19 mouse cellular contexts compared by ENCODE assay signal in genomic region chr17:51903885-51904284, GRCm38 (mm10).
DNase-seq lines count a peak whose midpoint lies in the region; ATAC-seq and TF ChIP-seq lines count a peak whose summit lies in the region.
"Had no signal": no experiment of that assay in that cellular context is flagged by ENCODE, and none has a peak within 500 bp of the region (broad histone marks: within the 10 kb centered on the region; RNA-seq: fewer than 3 reads in every experiment).

No protein-coding gene starts in this region.

- peak; percentile 36 for DNase-seq in lung, postnatal 25 days (ENCODE audit: low spot score)
- no peak for DNase-seq in lung, adult 2 months
- peak; percentile 82 to 86 for DNase-seq in spleen, postnatal 36 days (ENCODE audit: low spot score in 2 of 2)
- no peak for DNase-seq in adrenal gland, postnatal 4 days (ENCODE audit: low spot score in 2 of 2)
- no peak for DNase-seq in kidney, adult 9 months
- DNase-seq: cerebellum, adult 11-12 months; embryo, embryonic 11 days; gastrocnemius, postnatal 14 days; kidney, adult 8-10 months; lung, postnatal 10 days had no signal

- 36% methylated on average over 3 of the region's 3 CpGs for WGBS in lung, adult 2 months
- 72% methylated on average over 3 of the region's 3 CpGs for WGBS in midbrain, embryonic 15.5 days
- WGBS in forebrain, embryonic 13.5 days, result 72% methylated on average over 3 of the region's 3 CpGs

- TF ChIP-seq POLR2A in lung, adult 2 months (IDR thresholded peaks at IDR 0.05; ENCODE audit: borderline replicate concordance, extremely low read depth, low read depth, low read length), result no peak

- ATAC-seq in megakaryocyte progenitor cell, adult 5-6 weeks (replicated peaks; ENCODE audit: poor library complexity), result peak; percentile 64
- ATAC-seq in midbrain, embryonic 15.5 days (replicated peaks), result no peak
- ATAC-seq in forebrain, embryonic 13.5 days, result no peak
- ATAC-seq: liver, embryonic 12.5 days; midbrain, embryonic 13.5 days had no signal

- H3K36me3 ChIP-seq in midbrain, embryonic 15.5 days (replicated peaks), result no peaks in the 10 kb centered on the region
- no peaks in the 10 kb centered on the region for H3K36me3 ChIP-seq in forebrain, embryonic 13.5 days (ENCODE audit: poor library complexity, severe bottlenecking)
- H3K36me3 ChIP-seq: heart, embryonic 13.5 days; hindbrain, embryonic 13.5 days; liver, embryonic 12.5 days; midbrain, embryonic 13.5 days; neural tube, embryonic 12.5 days had no signal

- no peak overlapping the region for H3K9ac ChIP-seq in midbrain, embryonic 15.5 days
- no peak overlapping the region for H3K9ac ChIP-seq in forebrain, embryonic 13.5 days
- H3K9ac ChIP-seq: heart, embryonic 13.5 days; hindbrain, embryonic 13.5 days; liver, embryonic 12.5 days; midbrain, embryonic 13.5 days; neural tube, embryonic 12.5 days had no signal

- H3K9me3 ChIP-seq in midbrain, embryonic 15.5 days, result no peaks in the 10 kb centered on the region
- no peaks in the 10 kb centered on the region for H3K9me3 ChIP-seq in forebrain, embryonic 13.5 days (replicated peaks)
- H3K9me3 ChIP-seq: heart, embryonic 13.5 days; hindbrain, embryonic 13.5 days; liver, embryonic 12.5 days; midbrain, embryonic 13.5 days; neural tube, embryonic 12.5 days had no signal

- no peaks in the 10 kb centered on the region for H3K4me1 ChIP-seq in lung, adult 2 months (ENCODE audit: control insufficient read depth, insufficient read depth, low read length)
- no peaks in the 10 kb centered on the region for H3K4me1 ChIP-seq in midbrain, embryonic 15.5 days
- no peaks in the 10 kb centered on the region for H3K4me1 ChIP-seq in forebrain, embryonic 13.5 days
- H3K4me1 ChIP-seq: heart, embryonic 13.5 days; hindbrain, embryonic 13.5 days; liver, embryonic 12.5 days; midbrain, embryonic 13.5 days; neural tube, embryonic 12.5 days had no signal

- H3K4me2 ChIP-seq in midbrain, embryonic 15.5 days, result no peak overlapping the region
- no peak overlapping the region for H3K4me2 ChIP-seq in forebrain, embryonic 13.5 days
- H3K4me2 ChIP-seq: heart, embryonic 13.5 days; hindbrain, embryonic 13.5 days; liver, embryonic 12.5 days; midbrain, embryonic 13.5 days; neural tube, embryonic 12.5 days had no signal

- no peak overlapping the region for H3K27ac ChIP-seq in midbrain, embryonic 15.5 days
- H3K27ac ChIP-seq in forebrain, embryonic 13.5 days, result no peak overlapping the region
- H3K27ac ChIP-seq: heart, embryonic 13.5 days; hindbrain, embryonic 13.5 days; layer of hippocampus, adult 2 months; liver, embryonic 12.5 days; midbrain, embryonic 13.5 days; neural tube, embryonic 12.5 days had no signal

- TF ChIP-seq CTCF in lung, adult 2 months (IDR thresholded peaks at IDR 0.05; ENCODE audit: insufficient read depth, low read length), result no peak

- H3K27me3 ChIP-seq in midbrain, embryonic 15.5 days (replicated peaks), result no peaks in the 10 kb centered on the region
- H3K27me3 ChIP-seq in forebrain, embryonic 13.5 days, result no peaks in the 10 kb centered on the region
- H3K27me3 ChIP-seq: heart, embryonic 13.5 days; hindbrain, embryonic 13.5 days; liver, embryonic 12.5 days; midbrain, embryonic 13.5 days; neural tube, embryonic 12.5 days had no signal

- H3K4me3 ChIP-seq in lung, adult 2 months (replicated peaks; ENCODE audit: extremely low read depth, low read depth, low read length), result no peak overlapping the region
- no peak overlapping the region for H3K4me3 ChIP-seq in midbrain, embryonic 15.5 days
- H3K4me3 ChIP-seq in forebrain, embryonic 13.5 days, result no peak overlapping the region
- H3K4me3 ChIP-seq: heart, embryonic 13.5 days; hindbrain, embryonic 13.5 days; layer of hippocampus, adult 2 months; liver, embryonic 12.5 days; midbrain, embryonic 13.5 days; neural tube, embryonic 12.5 days had no signal

Comparison
In these comparisons a context has a peak if more than half of its experiments do, and no peak if none do; other contexts are left out.
1. DNase-seq: peak in lung, postnatal 25 days (single experiment) and spleen, postnatal 36 days (2 of 2); none in lung, adult 2 months (single experiment), adrenal gland, postnatal 4 days (0 of 2) and kidney, adult 9 months (single experiment).